Mouse (Mus musculus) kidney, adult 10 weeks (tissue): ENCODE data around the gene Foxn4. TPM values are rescaled to one million over a fixed set of nuclear protein-coding genes. Genes with fewer than 3 reads are reported as not detected.

ENCODE experiments used
- polyA plus RNA-seq: library from polyadenylated mRNA; stranded (reverse); fragments of 350-450 nt; fragmentation: Illumina TruSeq; extraction: RNeasy Lipid Tissue Mini Kit (QIAGEN cat#74804); gene quantifications from one replicate; pipeline ENCODE4 v1.2.3, GENCODE M21; 2014; ENCODE audit warnings: low read depth, low replicate concordance

Foxn4 gene
- not detected for polyA plus RNA-seq

DNA sequence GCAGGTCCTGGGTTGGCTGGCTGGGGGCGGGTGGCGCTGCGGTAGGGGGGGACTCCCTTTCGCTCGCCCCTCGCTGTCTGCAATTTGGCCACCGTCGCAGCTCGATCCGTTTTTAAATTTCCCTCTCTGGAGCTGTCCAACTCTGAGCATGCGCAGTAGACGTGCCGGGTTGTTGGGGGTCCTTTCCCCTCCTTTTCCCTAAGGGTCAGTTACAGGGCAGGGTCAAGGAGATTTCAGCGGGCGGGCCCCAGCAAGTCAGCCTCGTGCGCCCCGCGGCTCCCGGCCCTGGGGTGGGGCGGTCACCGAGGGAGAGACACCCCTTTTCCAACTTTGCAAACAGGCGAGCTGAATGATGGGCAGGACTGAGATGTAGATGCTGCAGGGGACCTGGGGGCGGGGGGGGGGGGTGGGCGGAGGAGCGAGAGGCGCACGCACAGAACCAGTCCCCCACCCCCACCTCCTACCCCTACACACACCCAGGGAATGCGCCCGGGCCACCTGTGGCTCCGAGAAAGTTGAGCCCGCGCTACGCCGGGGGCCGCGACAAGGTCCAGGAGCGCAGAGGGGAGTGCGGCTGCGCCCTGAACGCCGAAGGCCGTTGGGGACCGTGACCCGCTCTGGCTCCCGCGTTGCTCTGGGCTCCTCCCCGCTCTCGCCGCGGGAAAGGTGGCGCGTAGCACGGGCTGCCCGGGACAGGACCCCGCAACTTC lies at the start of gene Foxn4:
Gene Foxn4 (minus strand): TSS at position 115 of the 710 bp plus-strand sequence.

DNA sequence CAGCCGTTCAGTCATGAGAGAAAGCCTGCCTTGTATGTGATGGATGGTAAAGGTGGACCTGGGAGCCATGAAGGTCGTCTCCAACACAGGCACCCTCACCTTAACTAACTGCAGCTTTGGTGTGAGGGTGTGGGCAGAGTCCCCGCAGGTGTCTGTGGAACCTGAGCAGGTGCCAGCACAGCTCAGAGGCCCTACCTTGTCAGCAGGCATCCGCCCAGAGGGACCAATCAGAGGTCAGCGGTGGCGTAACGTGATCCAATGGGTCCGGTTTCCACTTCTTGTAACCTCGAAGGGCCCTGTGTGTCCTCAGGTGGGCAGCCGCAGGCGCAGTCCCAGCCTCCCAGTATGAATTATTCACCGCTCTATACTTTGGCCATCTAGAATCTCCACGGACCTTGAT lies 15.3 kb upstream of the Foxn4 start, which contains the start of gene Myo1h:
Gene Myo1h (plus strand): TSS at position 293 of the 400 bp plus-strand sequence.

Other genes with a start within 250 kb of the Foxn4 start
- 1.9 TPM for gene Usp30, start 208.3 kb downstream of the Foxn4 start, polyA plus RNA-seq
- not detected for gene Svop, start 182.2 kb downstream of the Foxn4 start, polyA plus RNA-seq
- not detected for gene Alkbh2, start 145.6 kb downstream of the Foxn4 start, polyA plus RNA-seq
- gene Ung, start 143.4 kb downstream of the Foxn4 start, polyA plus RNA-seq, result 0.28 TPM
- gene Acacb, start 127.3 kb downstream of the Foxn4 start, polyA plus RNA-seq, result 1.4 TPM
- gene Myo1h, start 15.4 kb upstream of the Foxn4 start, polyA plus RNA-seq, result not detected
- gene Kctd10, start 106.7 kb upstream of the Foxn4 start, polyA plus RNA-seq, result 21.3 TPM
- 3.8 TPM for gene Ube3b, start 106.8 kb upstream of the Foxn4 start, polyA plus RNA-seq
- 5.2 TPM for gene Mmab, start 170.3 kb upstream of the Foxn4 start, polyA plus RNA-seq
- gene Mvk, start 170.5 kb upstream of the Foxn4 start, polyA plus RNA-seq, result 0.16 TPM